Mouse (Mus musculus): ENCODE measurements around the gene Tmem170. TPM values are rescaled to one million over a fixed set of nuclear protein-coding genes. Genes with fewer than 3 reads are reported as not detected.

The Tmem170 gene
- polyA plus RNA-seq, 1 experiment from 2014 or later, result 10.5 TPM

DNA sequence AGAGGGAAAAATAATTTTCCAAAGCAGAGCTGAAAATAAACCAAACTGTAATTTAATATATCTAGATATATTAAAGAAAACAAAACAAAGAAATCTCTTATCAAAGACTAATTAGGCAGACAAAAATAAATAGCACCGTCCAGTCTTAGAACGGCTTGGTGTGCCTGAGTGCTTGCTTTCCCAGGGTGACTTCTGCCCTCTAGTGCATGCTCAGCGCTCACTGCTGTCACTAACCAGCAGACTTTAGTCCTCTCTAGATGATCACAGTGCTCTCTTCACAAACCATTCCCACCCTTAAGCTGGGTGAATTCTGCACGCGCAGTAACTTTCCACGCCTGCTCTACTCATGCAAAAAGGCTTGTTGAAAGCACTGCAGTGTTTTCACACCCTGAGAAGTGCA is 51.3 kb downstream of the Tmem170 start:
- WGBS, result 55% methylated on average over 6 of the region's 6 CpGs
- H3K9ac ChIP-seq (replicated peaks; ENCODE audit: low read depth), result no peak overlapping the region
- no peak overlapping the region for H3K4me2 ChIP-seq (replicated peaks; ENCODE audit: low read depth, low read length)
- no peaks in the 10 kb centered on the region for H3K9me3 ChIP-seq (ENCODE audit: low read length)
- peaks cover 7% of the 10 kb centered on the region; the same call in 1 of the 2 replicates for H3K36me3 ChIP-seq (ENCODE audit: insufficient read depth, low read length)
- DNase-seq (ENCODE audit: low spot score), result peak; percentile 68
- no peak overlapping the region for H3K4me3 ChIP-seq (ENCODE audit: low read depth, low read length)
- no peaks in the 10 kb centered on the region for H3K27me3 ChIP-seq (replicated peaks; ENCODE audit: insufficient read depth, low read length)
- no peak overlapping the region for H3K27ac ChIP-seq (ENCODE audit: low read length)
- ATAC-seq, result 0 out of 2 replicates have a peak, but pooled peaks have one; percentile 51
- TF ChIP-seq EP300 (IDR thresholded peaks at IDR 0.05), result no peak
- peak; percentile 78 for TF ChIP-seq CTCF (IDR thresholded peaks at IDR 0.05)
- no peaks in the 10 kb centered on the region for H3K4me1 ChIP-seq (ENCODE audit: insufficient read depth, low read depth, low read length)

GRCm38 (mm10) chr8:111824334-111824733 is 52.2 kb downstream of the Tmem170 start:
- H3K9ac ChIP-seq (replicated peaks; ENCODE audit: low read depth), result no peak overlapping the region
- no peak for TF ChIP-seq EP300 (IDR thresholded peaks at IDR 0.05)
- TF ChIP-seq CTCF (IDR thresholded peaks at IDR 0.05), result peak; percentile 59
- DNase-seq (ENCODE audit: low spot score) (no peak), ATAC-seq (no peak)
- H3K9me3 ChIP-seq (ENCODE audit: low read length), result no peaks in the 10 kb centered on the region
- H3K4me3 ChIP-seq (ENCODE audit: low read depth, low read length), result no peak overlapping the region
- H3K27ac ChIP-seq (ENCODE audit: low read length), result no peak overlapping the region
- H3K4me1 ChIP-seq (ENCODE audit: insufficient read depth, low read depth, low read length), result no peaks in the 10 kb centered on the region
- no peaks in the 10 kb centered on the region for H3K27me3 ChIP-seq (replicated peaks; ENCODE audit: insufficient read depth, low read length)
- WGBS, result 93% methylated on average over 5 of the region's 5 CpGs
- H3K36me3 ChIP-seq (ENCODE audit: insufficient read depth, low read length), result no peaks in the 10 kb centered on the region
- H3K4me2 ChIP-seq (replicated peaks; ENCODE audit: low read depth, low read length), result no peak overlapping the region

GRCm38 (mm10) chr8:111821199-111821598 is 55.4 kb downstream of the Tmem170 start:
- DNase-seq (ENCODE audit: low spot score) (peak; percentile 37), ATAC-seq (peak; percentile 43; the same call in 1 of the 2 replicates)
- no peaks in the 10 kb centered on the region for H3K4me1 ChIP-seq (ENCODE audit: insufficient read depth, low read depth, low read length)
- H3K36me3 ChIP-seq (ENCODE audit: insufficient read depth, low read length), result no peaks in the 10 kb centered on the region
- no peaks in the 10 kb centered on the region for H3K9me3 ChIP-seq (ENCODE audit: low read length)
- WGBS, result 57% methylated on average over 10 of the region's 10 CpGs
- H3K4me2 ChIP-seq (replicated peaks; ENCODE audit: low read depth, low read length), result no peak overlapping the region
- no peaks in the 10 kb centered on the region for H3K27me3 ChIP-seq (replicated peaks; ENCODE audit: insufficient read depth, low read length)
- no peak for TF ChIP-seq EP300 (IDR thresholded peaks at IDR 0.05)
- no peak for TF ChIP-seq CTCF (IDR thresholded peaks at IDR 0.05)
- H3K4me3 ChIP-seq (ENCODE audit: low read depth, low read length), result no peak overlapping the region
- no peak overlapping the region for H3K9ac ChIP-seq (replicated peaks; ENCODE audit: low read depth)
- peak overlapping the region; percentile 32; the same call in 1 of the 2 replicates for H3K27ac ChIP-seq (ENCODE audit: low read length)

- no peak overlapping the region; the same call in 1 of the 2 replicates for H3K9ac ChIP-seq (replicated peaks; ENCODE audit: low read depth)
- H3K4me1 ChIP-seq (ENCODE audit: insufficient read depth, low read depth, low read length), result no peaks in the 10 kb centered on the region
- no peak for DNase-seq (ENCODE audit: low spot score)
- no peak overlapping the region for H3K4me3 ChIP-seq (ENCODE audit: low read depth, low read length)
- WGBS, result 61% methylated on average over 4 of the region's 4 CpGs
- 0 out of 2 replicates have a peak overlapping the region, but pooled peaks have one; percentile 9 for H3K27ac ChIP-seq (ENCODE audit: low read length)
- no peaks in the 10 kb centered on the region for H3K9me3 ChIP-seq (ENCODE audit: low read length)
- H3K27me3 ChIP-seq (replicated peaks; ENCODE audit: insufficient read depth, low read length), result no peaks in the 10 kb centered on the region
- TF ChIP-seq CTCF (IDR thresholded peaks at IDR 0.05), result no peak
- TF ChIP-seq EP300 (IDR thresholded peaks at IDR 0.05), result no peak
- no peak overlapping the region for H3K4me2 ChIP-seq (replicated peaks; ENCODE audit: low read depth, low read length)
- peak; percentile 63 for ATAC-seq
- H3K36me3 ChIP-seq (ENCODE audit: insufficient read depth, low read length), result no peaks in the 10 kb centered on the region
Measured at GRCm38 (mm10) chr8:111820691-111821090, 55.9 kb downstream of the Tmem170 start.

- Histone ChIP-seq H3K27ac (ENCODE audit: low read length) (peak overlapping the region; percentile 57), H3K4me1 (ENCODE audit: insufficient read depth, low read depth, low read length) (no peaks in the 10 kb centered on the region), H3K9me3 (ENCODE audit: low read length) (no peaks in the 10 kb centered on the region), H3K4me2 (replicated peaks; ENCODE audit: low read depth, low read length) (no peak overlapping the region), H3K9ac (replicated peaks; ENCODE audit: low read depth) (no peak overlapping the region), H3K36me3 (ENCODE audit: insufficient read depth, low read length) (no peaks in the 10 kb centered on the region; the same call in 1 of the 2 replicates), H3K4me3 (ENCODE audit: low read depth, low read length) (no peak overlapping the region), H3K27me3 (replicated peaks; ENCODE audit: insufficient read depth, low read length) (no peaks in the 10 kb centered on the region)
- DNase-seq (ENCODE audit: low spot score) (peak; percentile 36), ATAC-seq (peak; percentile 54; the same call in 1 of the 2 replicates)
- no peak for TF ChIP-seq EP300 (IDR thresholded peaks at IDR 0.05)
- no peak for TF ChIP-seq CTCF (IDR thresholded peaks at IDR 0.05)
- 70% methylated on average over 12 of the region's 12 CpGs for WGBS
Measured at GRCm38 (mm10) chr8:111820018-111820417, 56.5 kb downstream of the Tmem170 start.

DNA sequence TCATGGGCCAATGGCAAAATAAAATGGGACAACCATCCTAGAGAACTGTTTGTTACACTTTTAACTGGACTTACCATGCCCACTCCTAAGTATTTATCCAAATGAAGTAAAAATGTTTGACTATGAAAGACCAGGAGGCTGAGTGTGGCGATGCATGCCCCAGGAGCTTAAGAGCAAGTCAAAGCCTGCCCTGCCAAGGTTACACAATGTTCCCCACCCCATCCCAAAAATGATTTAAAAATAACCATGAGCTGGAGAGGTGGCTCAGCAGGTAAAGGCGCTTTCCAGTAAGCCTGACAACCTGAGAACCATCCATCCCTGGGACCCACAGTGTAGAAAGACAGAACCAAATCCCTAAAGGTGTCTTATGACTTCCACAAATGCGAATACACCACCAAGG is 58.0 kb downstream of the Tmem170 start:
- no peak for ATAC-seq
- no peaks in the 10 kb centered on the region for H3K4me1 ChIP-seq (ENCODE audit: insufficient read depth, low read depth, low read length)
- H3K27ac ChIP-seq (ENCODE audit: low read length), result peak overlapping the region; percentile 33; the same call in 1 of the 2 replicates
- H3K9ac ChIP-seq (replicated peaks; ENCODE audit: low read depth), result no peak overlapping the region
- no peak for TF ChIP-seq EP300 (IDR thresholded peaks at IDR 0.05)
- TF ChIP-seq CTCF (IDR thresholded peaks at IDR 0.05), result no peak
- no peak overlapping the region for H3K4me2 ChIP-seq (replicated peaks; ENCODE audit: low read depth, low read length)
- no peak overlapping the region for H3K4me3 ChIP-seq (ENCODE audit: low read depth, low read length)
- no peaks in the 10 kb centered on the region for H3K27me3 ChIP-seq (replicated peaks; ENCODE audit: insufficient read depth, low read length)
- no peaks in the 10 kb centered on the region; the same call in 1 of the 2 replicates for H3K36me3 ChIP-seq (ENCODE audit: insufficient read depth, low read length)
- H3K9me3 ChIP-seq (ENCODE audit: low read length), result no peaks in the 10 kb centered on the region
- no peak for DNase-seq (ENCODE audit: low spot score)
- 85% methylated on average over 3 of the region's 3 CpGs for WGBS
